Mouse (Mus musculus): Measurements from ENCODE around the gene Zdhhc13. TPM values are rescaled to one million over a fixed set of nuclear protein-coding genes. Genes with fewer than 3 reads are reported as not detected.

Zdhhc13 gene
- polyA plus RNA-seq, 1 experiment from 2014 or later: 9.1 TPM

DNA sequence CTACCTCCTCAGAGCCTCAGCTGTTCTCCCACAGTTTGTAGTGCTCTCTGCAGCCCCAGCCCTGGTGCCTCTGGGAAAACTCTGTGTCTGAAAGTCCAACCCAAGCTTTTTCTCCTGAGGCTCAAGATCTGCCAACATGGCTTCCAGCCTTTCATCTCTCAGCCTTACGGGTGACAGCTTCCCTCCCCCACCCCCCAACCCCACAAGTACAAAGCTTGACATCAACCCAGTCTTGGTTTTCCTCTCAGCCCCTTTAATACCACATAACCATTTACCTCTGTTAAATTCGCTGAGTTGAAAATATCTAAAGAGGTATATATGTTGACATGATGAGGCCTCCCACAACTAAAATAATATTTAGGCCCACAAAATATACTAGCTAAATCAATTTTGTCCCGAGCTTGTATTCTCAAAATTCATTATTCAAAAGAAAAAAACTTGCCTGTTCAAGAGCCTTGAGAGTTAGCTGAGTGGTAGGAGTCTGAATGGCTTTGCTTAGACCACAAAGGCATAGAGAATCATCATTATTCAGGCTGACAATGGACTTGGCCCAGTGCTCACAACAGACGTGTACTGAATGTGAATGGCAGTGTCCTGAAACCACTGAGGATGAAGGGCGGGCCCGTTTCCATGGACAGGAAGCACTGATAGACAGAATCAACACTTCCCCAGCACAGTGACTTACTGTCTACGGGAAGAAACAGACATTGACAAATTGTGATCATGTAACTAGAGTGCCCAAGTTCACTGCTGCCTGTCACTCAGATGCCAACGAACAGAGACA lies 10.9 kb upstream of the Zdhhc13 start:
- H3K36me3 ChIP-seq (ENCODE audit: control insufficient read depth, insufficient read depth): no peaks in the 10 kb centered on the region
- ATAC-seq (ENCODE audit: low read depth): no peak
- no peak overlapping the region for H3K4me2 ChIP-seq (ENCODE audit: low read depth, low read length)
- WGBS (ENCODE audit: insufficient replicate concordance): 30% methylated on average over 8 of the region's 8 CpGs
- no peaks in the 10 kb centered on the region for H3K27me3 ChIP-seq (ENCODE audit: control insufficient read depth, insufficient read depth, low read depth, low read length)
- H3K9me3 ChIP-seq (replicated peaks; ENCODE audit: control insufficient read depth, low read length): no peaks in the 10 kb centered on the region
- no peaks in the 10 kb centered on the region for H3K4me1 ChIP-seq (ENCODE audit: control insufficient read depth, low read depth, low read length)
- H3K4me3 ChIP-seq (ENCODE audit: low read depth, low read length): no peak overlapping the region
- H3K9ac ChIP-seq (ENCODE audit: low read depth, low read length): no peak overlapping the region
- no peak overlapping the region for H3K27ac ChIP-seq (ENCODE audit: low read length)

DNA sequence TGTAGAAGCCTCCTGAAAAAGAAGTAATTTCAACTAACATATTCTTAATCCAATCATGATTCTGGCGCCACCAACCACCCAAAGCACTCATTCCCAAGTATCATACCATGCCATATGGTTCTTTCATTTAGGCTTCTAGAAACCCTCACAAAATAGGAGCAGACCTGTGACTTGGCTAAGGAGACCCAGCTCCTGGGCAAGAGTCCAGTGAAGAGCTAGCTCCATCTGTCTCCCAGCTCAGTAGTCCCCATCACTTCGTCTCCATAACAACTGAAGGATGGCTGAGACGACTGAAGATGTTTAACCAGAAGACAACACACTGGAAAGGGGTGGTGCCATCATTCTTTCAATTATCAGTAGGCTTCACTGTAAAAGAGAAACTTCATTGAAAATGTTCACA lies 9.7 kb upstream of the Zdhhc13 start:
- Histone ChIP-seq H3K4me3 (ENCODE audit: low read depth, low read length) (no peak overlapping the region), H3K36me3 (ENCODE audit: control insufficient read depth, insufficient read depth) (no peaks in the 10 kb centered on the region), H3K9ac (ENCODE audit: low read depth, low read length) (no peak overlapping the region), H3K4me2 (ENCODE audit: low read depth, low read length) (no peak overlapping the region), H3K27ac (ENCODE audit: low read length) (no peak overlapping the region), H3K27me3 (ENCODE audit: control insufficient read depth, insufficient read depth, low read depth, low read length) (no peaks in the 10 kb centered on the region), H3K9me3 (replicated peaks; ENCODE audit: control insufficient read depth, low read length) (no peaks in the 10 kb centered on the region), H3K4me1 (ENCODE audit: control insufficient read depth, low read depth, low read length) (no peaks in the 10 kb centered on the region)
- ATAC-seq (ENCODE audit: low read depth): no peak
- WGBS (ENCODE audit: insufficient replicate concordance): 61% methylated on average over 3 of the region's 3 CpGs

DNA sequence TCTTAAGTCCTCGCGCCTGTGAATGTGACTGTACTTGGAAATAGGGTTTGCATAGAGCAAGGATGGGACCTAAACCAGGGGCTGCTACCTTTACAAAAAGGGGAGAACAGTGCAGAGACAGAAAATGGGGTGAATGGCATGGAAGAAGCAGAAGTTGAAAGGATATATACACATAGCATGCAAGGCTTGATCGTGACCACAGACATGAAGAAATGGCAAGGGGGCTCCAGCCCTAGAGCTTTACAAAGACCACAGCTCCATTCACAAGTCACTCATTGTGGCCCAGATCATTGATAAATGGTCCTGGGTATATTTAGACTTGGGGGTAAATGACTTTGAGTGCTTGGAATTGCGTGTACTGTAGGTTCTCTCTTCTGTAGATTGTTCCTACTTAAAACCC lies 6.4 kb upstream of the Zdhhc13 start:
- ATAC-seq (ENCODE audit: low read depth): no peak
- WGBS (ENCODE audit: insufficient replicate concordance): 57% methylated on average over 4 of the region's 4 CpGs
- H3K36me3 ChIP-seq (ENCODE audit: control insufficient read depth, insufficient read depth): no peaks in the 10 kb centered on the region
- no peak overlapping the region for H3K4me3 ChIP-seq (ENCODE audit: low read depth, low read length)
- H3K4me2 ChIP-seq (ENCODE audit: low read depth, low read length): no peak overlapping the region
- H3K9me3 ChIP-seq (replicated peaks; ENCODE audit: control insufficient read depth, low read length): no peaks in the 10 kb centered on the region
- no peak overlapping the region for H3K9ac ChIP-seq (ENCODE audit: low read depth, low read length)
- no peaks in the 10 kb centered on the region for H3K27me3 ChIP-seq (ENCODE audit: control insufficient read depth, insufficient read depth, low read depth, low read length)
- H3K27ac ChIP-seq (ENCODE audit: low read length): no peak overlapping the region
- no peaks in the 10 kb centered on the region for H3K4me1 ChIP-seq (ENCODE audit: control insufficient read depth, low read depth, low read length)

DNA sequence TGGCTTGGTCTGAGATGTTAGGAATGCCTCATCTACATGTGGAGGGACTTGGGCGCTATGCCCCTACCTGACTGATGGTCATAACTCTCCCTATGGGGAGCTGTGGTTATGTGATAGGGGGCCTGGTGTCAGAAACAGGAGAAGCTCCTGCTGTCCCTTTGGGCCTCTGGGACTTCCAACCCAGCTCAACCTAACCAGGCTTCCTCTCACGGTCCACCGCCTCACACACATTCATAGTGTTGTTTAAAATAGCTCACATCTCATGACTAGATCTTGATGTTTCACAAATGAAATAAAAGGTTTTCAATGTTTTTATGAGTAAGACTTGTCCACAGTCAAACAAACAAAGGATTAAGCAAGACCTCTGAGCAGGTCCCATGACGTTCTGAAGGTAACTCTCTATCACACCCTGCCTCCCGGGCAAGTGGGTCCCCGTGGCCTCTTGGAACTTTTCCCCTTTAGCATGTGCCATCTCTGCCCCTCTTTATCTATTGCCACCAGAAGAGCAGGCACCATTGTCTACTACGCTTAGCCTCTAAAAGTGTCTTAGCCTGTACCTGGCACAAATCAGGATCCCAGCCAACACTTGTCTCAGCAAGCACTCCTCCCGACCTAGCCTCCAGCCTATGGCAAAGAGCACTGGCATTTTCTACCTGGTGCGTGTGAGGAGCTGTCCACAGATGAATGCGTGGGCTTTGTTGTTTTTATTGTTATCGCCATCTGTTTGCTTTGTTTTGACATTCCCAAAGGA lies 3.9 kb upstream of the Zdhhc13 start:
- H3K4me1 ChIP-seq (ENCODE audit: control insufficient read depth, low read depth, low read length): peaks cover 4% of the 10 kb centered on the region
- H3K27me3 ChIP-seq (ENCODE audit: control insufficient read depth, insufficient read depth, low read depth, low read length): no peaks in the 10 kb centered on the region
- no peaks in the 10 kb centered on the region for H3K36me3 ChIP-seq (ENCODE audit: control insufficient read depth, insufficient read depth)
- H3K4me2 ChIP-seq (ENCODE audit: low read depth, low read length): no peak overlapping the region
- H3K4me3 ChIP-seq (ENCODE audit: low read depth, low read length): no peak overlapping the region
- WGBS (ENCODE audit: insufficient replicate concordance): 48% methylated on average over 11 of the region's 11 CpGs
- no peaks in the 10 kb centered on the region for H3K9me3 ChIP-seq (replicated peaks; ENCODE audit: control insufficient read depth, low read length)
- H3K27ac ChIP-seq (ENCODE audit: low read length): no peak overlapping the region
- no peak for ATAC-seq (ENCODE audit: low read depth)
- H3K9ac ChIP-seq (ENCODE audit: low read depth, low read length): no peak overlapping the region

DNA sequence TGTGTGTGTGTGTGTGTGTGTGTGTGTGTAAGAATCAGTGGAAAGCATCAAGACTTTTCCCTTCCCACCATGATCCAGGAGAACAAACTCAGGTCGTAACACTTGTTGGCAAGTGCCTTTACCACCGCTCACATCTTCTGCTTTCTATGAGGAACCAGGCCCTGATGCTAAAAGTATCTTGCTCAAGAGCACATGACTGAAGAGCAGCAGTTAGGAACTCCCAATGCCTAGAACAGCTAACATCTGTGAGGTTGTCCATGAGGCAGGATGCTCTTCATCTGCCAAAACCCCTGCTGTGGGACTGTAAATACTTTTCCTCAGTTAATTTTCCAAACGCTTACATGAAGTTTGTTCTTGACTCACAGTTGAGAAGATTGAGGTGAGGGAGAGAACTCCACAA lies 455 bp upstream of the Zdhhc13 start:
- Histone ChIP-seq H3K27me3 (ENCODE audit: control insufficient read depth, insufficient read depth, low read depth, low read length) (no peaks in the 10 kb centered on the region), H3K4me2 (ENCODE audit: low read depth, low read length) (peak overlapping the region; percentile 92), H3K4me1 (ENCODE audit: control insufficient read depth, low read depth, low read length) (peaks cover 14% of the 10 kb centered on the region), H3K9me3 (replicated peaks; ENCODE audit: control insufficient read depth, low read length) (no peaks in the 10 kb centered on the region), H3K27ac (ENCODE audit: low read length) (peak overlapping the region; percentile 22; the same call in 1 of the 2 replicates), H3K36me3 (ENCODE audit: control insufficient read depth, insufficient read depth) (no peaks in the 10 kb centered on the region), H3K9ac (ENCODE audit: low read depth, low read length) (no peak overlapping the region), H3K4me3 (ENCODE audit: low read depth, low read length) (peak overlapping the region; percentile 86)
- 63% methylated on average over 3 of the region's 3 CpGs for WGBS (ENCODE audit: insufficient replicate concordance)
- no peak for ATAC-seq (ENCODE audit: low read depth)

DNA sequence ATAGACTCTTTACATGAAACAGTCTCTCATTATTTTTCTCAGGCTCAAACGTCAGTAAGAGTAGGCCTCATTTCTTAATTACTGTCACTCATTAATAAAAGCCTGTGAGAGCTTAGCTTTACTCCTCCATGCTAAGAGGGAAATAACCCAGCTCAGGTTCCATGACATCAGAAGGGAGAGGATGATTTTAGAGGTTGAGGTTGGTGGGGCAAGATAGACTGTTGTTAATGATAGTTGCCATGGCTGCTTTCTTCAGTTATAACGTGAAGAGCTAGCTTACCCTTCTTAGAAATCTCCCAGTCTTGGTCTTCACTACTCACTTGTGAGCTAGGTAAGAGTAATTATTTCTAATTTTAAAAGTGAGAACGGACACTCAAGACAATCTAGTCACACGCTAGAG lies 1.3 kb downstream of the Zdhhc13 start:
- Histone ChIP-seq H3K9me3 (replicated peaks; ENCODE audit: control insufficient read depth, low read length) (no peaks in the 10 kb centered on the region), H3K9ac (ENCODE audit: low read depth, low read length) (no peak overlapping the region), H3K4me1 (ENCODE audit: control insufficient read depth, low read depth, low read length) (peaks cover 14% of the 10 kb centered on the region), H3K27ac (ENCODE audit: low read length) (no peak overlapping the region), H3K27me3 (ENCODE audit: control insufficient read depth, insufficient read depth, low read depth, low read length) (no peaks in the 10 kb centered on the region), H3K4me2 (ENCODE audit: low read depth, low read length) (peak overlapping the region; percentile 92; the same call in 1 of the 2 replicates), H3K36me3 (ENCODE audit: control insufficient read depth, insufficient read depth) (no peaks in the 10 kb centered on the region), H3K4me3 (ENCODE audit: low read depth, low read length) (no peak overlapping the region)
- 59% methylated on average over 4 of the region's 4 CpGs for WGBS (ENCODE audit: insufficient replicate concordance)
- ATAC-seq (ENCODE audit: low read depth): no peak

DNA sequence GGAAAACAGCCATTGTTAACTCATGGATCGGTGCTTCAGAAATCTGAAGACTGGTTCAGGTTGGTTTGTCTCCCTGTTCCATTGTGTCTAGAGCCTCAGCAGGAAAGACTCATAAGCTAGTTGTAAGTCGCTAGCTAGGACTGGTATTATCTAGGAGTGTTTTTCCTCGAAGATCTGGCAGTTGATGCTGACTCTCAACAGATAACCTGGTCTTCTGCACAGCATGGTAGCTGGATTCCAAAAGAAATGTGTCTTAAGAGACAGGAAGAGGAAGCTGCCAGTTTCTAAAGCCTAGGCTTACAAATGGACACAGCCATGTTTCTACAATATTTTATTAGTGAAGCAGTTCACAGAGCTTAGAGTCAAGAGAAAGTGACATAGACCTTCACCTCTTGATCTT lies 2.6 kb downstream of the Zdhhc13 start:
- no peak overlapping the region for H3K27ac ChIP-seq (ENCODE audit: low read length)
- no peak for ATAC-seq (ENCODE audit: low read depth)
- no peaks in the 10 kb centered on the region for H3K9me3 ChIP-seq (replicated peaks; ENCODE audit: control insufficient read depth, low read length)
- H3K36me3 ChIP-seq (ENCODE audit: control insufficient read depth, insufficient read depth): no peaks in the 10 kb centered on the region
- 37% methylated on average over 3 of the region's 3 CpGs for WGBS (ENCODE audit: insufficient replicate concordance)
- H3K4me3 ChIP-seq (ENCODE audit: low read depth, low read length): no peak overlapping the region
- peaks cover 14% of the 10 kb centered on the region for H3K4me1 ChIP-seq (ENCODE audit: control insufficient read depth, low read depth, low read length)
- H3K9ac ChIP-seq (ENCODE audit: low read depth, low read length): no peak overlapping the region
- H3K27me3 ChIP-seq (ENCODE audit: control insufficient read depth, insufficient read depth, low read depth, low read length): no peaks in the 10 kb centered on the region
- no peak overlapping the region for H3K4me2 ChIP-seq (ENCODE audit: low read depth, low read length)

DNA sequence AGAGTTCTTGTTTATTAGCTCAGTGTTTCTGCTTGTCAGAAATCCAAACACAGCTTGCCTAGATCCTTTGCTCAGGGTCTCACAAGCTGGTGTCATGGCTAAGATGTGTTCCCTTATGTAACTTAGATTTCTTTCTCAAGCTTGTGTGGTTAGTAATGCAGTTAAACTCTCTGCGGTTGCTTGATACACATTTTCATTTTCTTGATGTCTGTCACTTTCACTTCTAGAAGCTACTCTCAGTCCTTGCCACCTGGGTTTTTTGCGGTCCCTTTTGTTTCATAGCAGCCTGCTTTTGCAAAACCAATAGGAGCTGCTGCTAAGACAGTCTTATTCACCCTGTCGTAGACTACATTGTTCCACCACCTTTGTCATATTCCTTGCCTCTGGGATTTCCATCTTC lies 6.3 kb downstream of the Zdhhc13 start:
- no peak for ATAC-seq (ENCODE audit: low read depth)
- 84% methylated on average over 3 of the region's 3 CpGs for WGBS (ENCODE audit: insufficient replicate concordance)
- Histone ChIP-seq H3K27ac (ENCODE audit: low read length) (no peak overlapping the region), H3K4me3 (ENCODE audit: low read depth, low read length) (no peak overlapping the region), H3K4me2 (ENCODE audit: low read depth, low read length) (no peak overlapping the region), H3K36me3 (ENCODE audit: control insufficient read depth, insufficient read depth) (0 out of 2 replicates have a peak, but pooled peaks cover 3% of the 10 kb centered on the region), H3K27me3 (ENCODE audit: control insufficient read depth, insufficient read depth, low read depth, low read length) (no peaks in the 10 kb centered on the region), H3K9ac (ENCODE audit: low read depth, low read length) (no peak overlapping the region), H3K9me3 (replicated peaks; ENCODE audit: control insufficient read depth, low read length) (no peaks in the 10 kb centered on the region), H3K4me1 (ENCODE audit: control insufficient read depth, low read depth, low read length) (peaks cover 8% of the 10 kb centered on the region)

DNA sequence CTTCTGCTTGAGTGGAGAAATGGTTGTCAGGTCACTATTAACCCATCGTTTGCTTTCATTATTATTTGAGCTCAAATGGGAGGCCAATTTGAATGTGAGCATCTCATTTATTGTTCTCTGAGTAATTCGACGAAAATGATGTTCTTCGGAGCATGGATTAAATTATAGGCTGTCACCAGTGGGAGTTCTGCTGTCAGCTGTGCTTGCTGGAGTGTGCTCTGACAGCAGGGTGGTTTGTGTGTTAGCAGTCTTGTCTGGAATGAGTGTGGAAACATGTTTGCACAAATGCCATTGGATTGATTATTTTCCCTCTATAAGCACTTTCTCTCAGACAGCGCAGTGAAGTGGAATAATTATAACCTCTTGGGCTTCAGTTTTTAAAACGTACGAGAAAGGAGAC lies 14.6 kb downstream of the Zdhhc13 start:
- 74% methylated on average over 7 of the region's 7 CpGs for WGBS (ENCODE audit: insufficient replicate concordance)
- no peaks in the 10 kb centered on the region for H3K27me3 ChIP-seq (ENCODE audit: control insufficient read depth, insufficient read depth, low read depth, low read length)
- H3K4me3 ChIP-seq (ENCODE audit: low read depth, low read length): no peak overlapping the region
- no peaks in the 10 kb centered on the region for H3K9me3 ChIP-seq (replicated peaks; ENCODE audit: control insufficient read depth, low read length)
- no peak overlapping the region for H3K4me2 ChIP-seq (ENCODE audit: low read depth, low read length)
- ATAC-seq (ENCODE audit: low read depth): no peak
- no peaks in the 10 kb centered on the region for H3K4me1 ChIP-seq (ENCODE audit: control insufficient read depth, low read depth, low read length)
- peaks cover 3% of the 10 kb centered on the region for H3K36me3 ChIP-seq (ENCODE audit: control insufficient read depth, insufficient read depth)
- H3K27ac ChIP-seq (ENCODE audit: low read length): no peak overlapping the region
- no peak overlapping the region for H3K9ac ChIP-seq (ENCODE audit: low read depth, low read length)
